15 mouse cellular contexts compared by ENCODE assay signal in the genomic region with DNA sequence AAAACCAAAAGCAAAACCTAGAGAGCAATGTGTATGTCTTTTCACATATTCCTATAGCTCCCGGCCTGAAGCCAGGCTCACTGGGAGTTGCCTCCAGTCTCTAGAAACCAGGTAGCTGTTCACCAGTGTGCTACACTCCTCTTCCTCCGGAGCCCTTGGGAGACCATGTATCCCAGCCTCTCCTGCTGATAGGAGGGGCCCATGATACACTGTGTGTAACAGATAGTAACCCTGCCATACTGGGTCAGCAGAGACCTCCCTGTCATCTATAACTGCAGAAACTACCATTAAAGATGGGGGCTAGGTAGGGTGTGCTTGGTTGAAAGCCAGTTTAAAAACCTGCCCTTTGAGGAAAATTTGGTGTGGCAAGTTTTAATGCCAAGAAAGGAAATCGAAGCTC.
"Had no signal": no experiment of that assay in that cellular context is flagged by ENCODE, and none has a peak within 500 bp of the region (broad histone marks: within the 10 kb centered on the region; RNA-seq: fewer than 3 reads in every experiment).

No protein-coding gene starts in this region.

- H3K9ac ChIP-seq: intestine, embryonic 15.5 days; kidney, embryonic 15.5 days; lung, embryonic 15.5 days had no signal

- DNase-seq: kidney, adult 11 months; kidney, adult 8-10 months; kidney, postnatal 10 days; kidney, postnatal 4 days; layer of hippocampus, adult 9-11 months; lung, adult 18-20 months; lung, postnatal 10 days; lung, postnatal 36 days; midbrain, embryonic 14.5 days; thymus, adult 18-20 months; thymus, postnatal 25 days had no signal

- H3K27ac ChIP-seq: intestine, embryonic 15.5 days; lung, embryonic 15.5 days had no signal

- ATAC-seq: intestine, embryonic 15.5 days had no signal

- H3K4me1 ChIP-seq: intestine, embryonic 15.5 days; lung, embryonic 15.5 days had no signal

- H3K36me3 ChIP-seq: intestine, embryonic 15.5 days; kidney, embryonic 15.5 days; lung, embryonic 15.5 days had no signal

- H3K9me3 ChIP-seq: intestine, embryonic 15.5 days; kidney, embryonic 15.5 days; lung, embryonic 15.5 days had no signal

- H3K27me3 ChIP-seq: intestine, embryonic 15.5 days; kidney, embryonic 15.5 days; lung, embryonic 15.5 days had no signal

- H3K4me3 ChIP-seq: intestine, embryonic 15.5 days; kidney, embryonic 15.5 days; lung, embryonic 15.5 days had no signal

- H3K4me2 ChIP-seq: intestine, embryonic 15.5 days; kidney, embryonic 15.5 days; lung, embryonic 15.5 days; midbrain, embryonic 11.5 days had no signal
